Mouse (Mus musculus) liver, embryonic 14.5 days (tissue): ENCODE measurements around the gene Igf2r. TPM values are rescaled to one million over a fixed set of nuclear protein-coding genes. Genes with fewer than 3 reads are reported as not detected.

Source experiments
- ATAC-seq: fragments of 200-750 bp; cut with Nextera tagmentation; 2 replicates; pipeline ENCODE4 v1.8.0; 2017; ENCODE audit warnings: moderate number of reproducible peaks, mild to moderate bottlenecking, moderate library complexity; ENCODE audit not compliant: insufficient read depth
- DNase-seq, 3 experiments: peaks; one replicate each; pipeline ENCODE4 v3.0.0-alpha.2; 2012 to 2013; ENCODE audit warnings: low read depth in 3 of 3, low spot score in 3 of 3
- H3K27ac ChIP-seq: fragments of 300-500 bp; sonication (generic); 2 replicates; pipeline ENCODE4 v1.5.1; 2014; ENCODE audit warnings: moderate library complexity, mild to moderate bottlenecking, control low read depth, inconsistent platforms
- H3K27me3 ChIP-seq: fragments of 300-500 bp; sonication (generic); 2 replicates; pipeline ENCODE4 v1.6.1; 2014; ENCODE audit warnings: mild to moderate bottlenecking, low read length, moderate library complexity; ENCODE audit not compliant: control insufficient read depth, insufficient read depth
- H3K36me3 ChIP-seq: fragments of 300-500 bp; sonication (generic); replicated peaks from 2 replicates; pipeline ENCODE4 v1.6.1; 2014; ENCODE audit warnings: low read depth; ENCODE audit not compliant: control insufficient read depth, insufficient read depth
- H3K4me1 ChIP-seq, 2 experiments: fragments of 200-500 bp in 1 of 2; fragments of 300-500 bp in 1 of 2; sonication (generic) in 1 of 2; replicated peaks; 2 replicates each; pipeline ENCODE4 v1.6.1; 2012 to 2014; ENCODE audit warnings: antibody characterized with exemption in 1 of 2, inconsistent platforms in 1 of 2, low read length in 1 of 2; ENCODE audit not compliant: control insufficient read depth in 2 of 2, insufficient read depth in 2 of 2
- H3K4me2 ChIP-seq: fragments of 300-500 bp; sonication (generic); 2 replicates; pipeline ENCODE4 v1.6.1; 2014; ENCODE audit warnings: low read depth, mild to moderate bottlenecking, control low read depth, moderate library complexity
- H3K4me3 ChIP-seq, 2 experiments: fragments of 200-500 bp in 1 of 2; fragments of 300-500 bp in 1 of 2; sonication (generic) in 1 of 2; 2 replicates each; pipeline ENCODE4 v1.5.1; 2012 to 2014; ENCODE audit warnings: low read depth in 2 of 2, low read length in 2 of 2, mild to moderate bottlenecking in 2 of 2, control low read depth in 1 of 2, inconsistent platforms in 1 of 2, moderate library complexity in 1 of 2; ENCODE audit not compliant: insufficient read depth in 1 of 2
- H3K9ac ChIP-seq: fragments of 300-500 bp; sonication (generic); replicated peaks from 2 replicates; pipeline ENCODE4 v1.6.1; 2014; ENCODE audit warnings: mild to moderate bottlenecking, control low read depth, moderate library complexity
- H3K9me3 ChIP-seq: fragments of 300-500 bp; sonication (generic); 2 replicates; pipeline ENCODE4 v1.6.1; 2016; ENCODE audit warnings: low read length, mixed read lengths; ENCODE audit not compliant: control insufficient read depth
- CTCF ChIP-seq: IDR thresholded peaks from 2 replicates; pipeline ENCODE4 v1.5.1; 2016; ENCODE audit warnings: antibody characterized with exemption, low read depth, control low read depth
- EP300 ChIP-seq: IDR thresholded peaks from 2 replicates; pipeline ENCODE4 v1.6.1; 2016; ENCODE audit warnings: antibody characterized with exemption, low read depth
- WGBS: fragments of 180-500 bp; shearing (Covaris S2); extraction: QIAGEN DNeasy Blood & Tissue Kit; methylation state at CpG from one replicate; pipeline ENCODE4 v1.1.7; 2014; ENCODE audit not compliant: insufficient replicate concordance; 5-methylcytosine and 5-hydroxymethylcytosine counted together
- polyA plus RNA-seq, 2 experiments: library from polyadenylated mRNA; depleted of rRNA in 1 of 2; stranded (reverse) in 1 of 2; unstranded in 1 of 2; fragments of >200 nt; fragmentation: Nextera tagmentation in 1 of 2; extraction: Ambion mirVana in 1 of 2; gene quantifications; 2 replicates each; pipeline versions ENCODE4 v1.2.1 to v1.2.3; 2012 to 2014

Gene Igf2r
- polyA plus RNA-seq, 2 experiments: 12.6 to 12.8 TPM

DNA sequence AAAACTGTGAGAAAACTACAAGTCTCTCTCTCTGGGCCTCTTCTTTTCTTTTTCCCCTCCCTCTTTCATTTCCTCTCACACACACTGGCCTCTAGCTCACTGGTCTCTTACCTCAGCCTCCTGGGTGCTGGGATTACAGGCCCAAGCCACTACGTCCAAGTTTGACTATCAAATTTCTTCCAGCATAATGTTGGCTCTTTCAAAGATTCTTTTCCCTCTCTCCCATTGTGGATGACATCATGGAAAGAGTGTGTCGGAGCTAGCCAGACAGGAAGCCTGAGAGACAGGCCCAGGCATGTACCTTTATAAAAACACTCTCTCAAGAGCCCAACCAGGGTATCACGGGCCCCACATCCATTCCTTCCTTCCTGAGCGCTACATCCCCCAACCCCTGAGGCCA, 22.0 kb upstream of the Igf2r start:
- Histone ChIP-seq H3K4me1 (peaks cover 13 to 49% of the 10 kb centered on the region in 2 experiments), H3K9ac (no peak overlapping the region), H3K27ac (no peak overlapping the region), H3K4me3 (no peak overlapping the region), H3K4me2 (no peak overlapping the region), H3K9me3 (no peaks in the 10 kb centered on the region), H3K27me3 (no peaks in the 10 kb centered on the region), H3K36me3 (no peaks in the 10 kb centered on the region)
- ATAC-seq (no peak), DNase-seq (no peak)
- WGBS: 49% methylated on average over 4 of the region's 4 CpGs
- TF ChIP-seq EP300: no peak
- no peak for TF ChIP-seq CTCF

DNA sequence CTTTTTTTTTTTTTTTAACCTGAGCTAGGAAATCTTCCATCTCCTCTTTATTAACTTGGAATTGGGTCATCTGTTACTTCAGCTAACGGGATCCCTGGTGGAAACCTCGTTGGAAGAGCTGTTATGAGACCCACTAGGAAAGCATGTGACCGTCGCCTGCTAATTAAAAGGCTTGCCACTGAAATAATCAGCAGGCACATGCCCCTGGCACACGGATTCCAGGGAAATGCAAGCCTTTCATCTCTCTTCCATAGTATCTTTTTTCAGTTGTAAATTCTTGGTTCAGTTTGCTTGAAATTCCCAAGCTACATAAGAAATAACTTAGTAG, 21.6 kb upstream of the Igf2r start:
- DNase-seq (no peak), ATAC-seq (no peak)
- Histone ChIP-seq H3K36me3 (no peaks in the 10 kb centered on the region), H3K27ac (no peak overlapping the region), H3K4me1 (peaks cover 13 to 46% of the 10 kb centered on the region in 2 experiments), H3K27me3 (no peaks in the 10 kb centered on the region), H3K9me3 (no peaks in the 10 kb centered on the region), H3K4me2 (no peak overlapping the region), H3K4me3 (no peak overlapping the region), H3K9ac (no peak overlapping the region)
- TF ChIP-seq EP300 (no peak), CTCF (no peak)
- WGBS: 46% methylated on average over 5 of the region's 5 CpGs

DNA sequence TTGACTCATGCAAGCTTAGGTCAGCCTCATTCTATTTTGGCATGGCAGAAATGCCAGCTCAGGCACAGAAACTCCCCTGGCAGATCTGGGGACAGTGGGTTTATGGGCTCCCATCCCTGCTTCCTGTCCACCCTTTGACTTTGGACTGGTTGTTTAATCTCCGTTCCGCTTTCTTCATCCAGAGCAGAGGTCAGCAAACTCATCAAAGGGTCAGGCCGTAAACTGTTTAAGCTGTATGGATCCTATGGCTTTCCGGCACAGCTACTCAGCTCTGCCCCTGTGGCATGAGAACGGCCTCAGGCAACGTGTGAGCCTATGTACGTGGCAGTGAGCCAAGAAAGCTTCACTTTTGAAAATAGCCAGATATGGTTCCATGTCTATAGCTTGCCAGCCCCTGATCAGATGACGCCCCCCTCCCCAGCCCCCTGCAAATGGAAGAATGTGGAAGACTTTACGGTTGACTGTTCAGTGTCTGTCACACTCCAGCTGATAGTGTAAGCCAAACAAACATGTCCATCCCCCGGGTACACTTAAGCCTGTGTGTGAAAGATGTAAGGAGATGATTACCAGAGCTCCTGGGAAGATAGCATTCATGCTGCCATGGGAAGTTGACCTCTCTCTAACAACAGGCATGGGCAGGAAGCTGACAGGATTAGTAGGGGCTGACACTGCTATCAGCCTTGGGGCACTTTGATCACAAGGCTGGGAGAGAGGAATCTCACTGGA, 21.1 kb upstream of the Igf2r start:
- Histone ChIP-seq H3K4me2 (no peak overlapping the region), H3K9me3 (no peaks in the 10 kb centered on the region), H3K36me3 (no peaks in the 10 kb centered on the region), H3K27me3 (no peaks in the 10 kb centered on the region), H3K4me1 (peaks cover 13 to 45% of the 10 kb centered on the region in 2 experiments), H3K9ac (no peak overlapping the region), H3K27ac (no peak overlapping the region), H3K4me3 (no peak overlapping the region)
- 44% methylated on average over 10 of the region's 10 CpGs for WGBS
- ATAC-seq (peak; percentile 46), DNase-seq (no peak)
- TF ChIP-seq CTCF (no peak), EP300 (no peak)

DNA sequence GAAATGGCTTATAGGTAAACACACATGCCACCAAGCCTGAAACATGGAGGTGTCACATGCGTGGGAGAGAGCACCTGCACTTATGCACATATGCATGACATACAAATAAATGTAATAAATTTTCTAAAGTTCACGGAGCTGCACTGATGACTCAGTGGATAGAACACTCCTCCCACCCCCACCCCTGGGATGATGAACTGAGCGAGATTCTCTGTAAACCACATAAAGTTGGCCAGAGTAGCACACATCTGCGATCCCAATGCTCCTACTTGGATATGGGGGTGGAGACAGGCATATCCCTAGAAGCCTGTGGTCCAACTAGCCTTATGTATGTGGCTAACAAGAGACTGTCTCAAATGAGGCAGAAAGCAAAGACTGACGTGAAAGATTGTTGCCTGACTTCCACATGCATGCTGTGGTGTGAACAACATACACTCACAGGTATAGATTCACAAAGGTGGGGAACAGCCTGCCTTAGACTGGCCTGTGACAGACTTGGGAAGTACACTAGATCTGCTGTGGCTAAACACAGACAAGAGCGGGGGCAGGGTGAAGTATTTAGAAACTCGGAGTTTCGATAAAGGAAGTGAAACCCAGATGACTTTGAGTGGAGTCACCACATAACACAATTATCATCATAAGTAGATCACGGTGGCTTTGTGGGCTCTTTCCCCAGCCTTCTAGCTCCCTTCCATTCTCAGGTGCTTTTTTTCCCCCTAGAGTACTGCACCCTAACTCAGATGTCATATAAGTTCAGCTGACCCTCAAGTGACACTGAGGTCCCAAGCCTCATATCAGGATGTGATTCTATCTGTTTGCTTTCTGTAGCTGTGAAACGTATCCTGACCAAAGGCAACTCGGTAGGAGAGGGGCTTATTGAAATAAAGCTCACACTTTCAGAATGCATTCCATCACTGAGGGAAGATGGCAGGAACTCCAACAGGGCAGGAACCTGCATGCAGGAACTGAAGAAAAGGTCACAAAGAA, 13.7 kb upstream of the Igf2r start:
- ATAC-seq (no peak), DNase-seq (no peak)
- Histone ChIP-seq H3K4me1 (peaks cover 26 to 39% of the 10 kb centered on the region in 2 experiments), H3K27ac (no peak overlapping the region), H3K4me3 (no peak overlapping the region), H3K9ac (no peak overlapping the region), H3K27me3 (no peaks in the 10 kb centered on the region), H3K9me3 (no peaks in the 10 kb centered on the region), H3K36me3 (no peaks in the 10 kb centered on the region), H3K4me2 (peak overlapping the region; percentile 22)
- WGBS: 26% methylated on average over 11 of the region's 11 CpGs
- no peak for TF ChIP-seq EP300
- no peak for TF ChIP-seq CTCF

DNA sequence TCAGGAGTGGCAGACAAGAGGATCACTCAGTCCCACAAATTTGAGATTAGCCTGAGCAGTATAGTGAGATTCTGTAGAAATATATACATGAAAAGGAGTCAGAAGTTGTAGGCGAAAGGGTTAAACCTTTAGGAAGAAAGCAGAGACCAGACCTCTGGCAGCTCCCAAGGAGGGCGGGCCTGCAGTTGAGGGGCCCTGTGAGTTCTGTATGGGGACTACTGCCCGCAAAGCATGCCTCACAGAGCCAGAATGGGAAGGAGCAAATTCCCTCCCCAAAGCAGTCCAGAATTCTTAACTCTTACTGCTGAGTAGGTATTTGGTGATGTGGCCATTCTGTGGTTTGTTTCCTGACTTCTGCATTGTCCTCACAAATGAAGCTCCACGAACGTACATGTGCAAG, 11.6 kb upstream of the Igf2r start:
- Histone ChIP-seq H3K4me2 (peak overlapping the region; percentile 57), H3K27me3 (no peaks in the 10 kb centered on the region), H3K4me1 (peaks cover 26 to 39% of the 10 kb centered on the region in 2 experiments), H3K9me3 (no peaks in the 10 kb centered on the region), H3K4me3 (no peak overlapping the region), H3K27ac (no peak overlapping the region), H3K36me3 (no peaks in the 10 kb centered on the region), H3K9ac (peak overlapping the region; percentile 27; the same call in 1 of the 2 replicates)
- no peak for TF ChIP-seq EP300
- no peak for TF ChIP-seq CTCF
- 8% methylated on average over 5 of the region's 5 CpGs for WGBS
- peak; percentile 72 for ATAC-seq
- DNase-seq: no peak
